8 mouse cellular contexts compared by ENCODE assay signal in genomic region chr10:39450356-39450755, GRCm38 (mm10).
DNase-seq lines count a peak whose midpoint lies in the region; ATAC-seq and TF ChIP-seq lines count a peak whose summit lies in the region.

No protein-coding gene starts in this region.

- H3K27me3 ChIP-seq in heart, adult 2 months (ENCODE audit: control insufficient read depth, insufficient read depth, low read length) = no peaks in the 10 kb centered on the region
- no peaks in the 10 kb centered on the region for H3K27me3 ChIP-seq in midbrain, embryonic 12.5 days
- H3K27me3 ChIP-seq in midbrain, postnatal 0 days (ENCODE audit: insufficient read depth, low read length) = no peaks in the 10 kb centered on the region
- no peaks in the 10 kb centered on the region for H3K27me3 ChIP-seq in liver, embryonic 11.5 days (replicated peaks; ENCODE audit: control insufficient read depth, insufficient read depth, low read length)
- H3K27me3 ChIP-seq in stomach, postnatal 0 days (ENCODE audit: control insufficient read depth, insufficient read depth, low read length) = no peaks in the 10 kb centered on the region

- peak overlapping the region; percentile 86 for H3K27ac ChIP-seq in heart, adult 2 months
- peak overlapping the region; percentile 16 for H3K27ac ChIP-seq in midbrain, embryonic 12.5 days (replicated peaks)
- H3K27ac ChIP-seq in midbrain, postnatal 0 days (ENCODE audit: low read depth, low read length) = no peak overlapping the region
- H3K27ac ChIP-seq in liver, embryonic 11.5 days (ENCODE audit: low read depth, low read length) = peak overlapping the region; percentile 47; the same call in 1 of the 2 replicates
- peak overlapping the region; percentile 40; the same call in 1 of the 2 replicates for H3K27ac ChIP-seq in stomach, postnatal 0 days (replicated peaks)

- peaks cover 25% of the 10 kb centered on the region for H3K4me1 ChIP-seq in heart, adult 2 months (ENCODE audit: control insufficient read depth, insufficient read depth, low read length)
- peaks cover 26% of the 10 kb centered on the region for H3K4me1 ChIP-seq in midbrain, embryonic 12.5 days
- 0 out of 2 replicates have a peak, but pooled peaks cover 2% of the 10 kb centered on the region for H3K4me1 ChIP-seq in midbrain, postnatal 0 days (ENCODE audit: insufficient read depth, low read length)
- H3K4me1 ChIP-seq in liver, embryonic 11.5 days (replicated peaks; ENCODE audit: control insufficient read depth, insufficient read depth, low read length) = 0 out of 2 replicates have a peak, but pooled peaks cover 5% of the 10 kb centered on the region
- peaks cover 2% of the 10 kb centered on the region; the same call in 1 of the 2 replicates for H3K4me1 ChIP-seq in stomach, postnatal 0 days (replicated peaks; ENCODE audit: control insufficient read depth, insufficient read depth)

- no peaks in the 10 kb centered on the region for H3K9me3 ChIP-seq in midbrain, embryonic 12.5 days
- H3K9me3 ChIP-seq in midbrain, postnatal 0 days (ENCODE audit: low read length) = no peaks in the 10 kb centered on the region
- no peaks in the 10 kb centered on the region for H3K9me3 ChIP-seq in liver, embryonic 11.5 days (ENCODE audit: control insufficient read depth, low read length)
- H3K9me3 ChIP-seq in stomach, postnatal 0 days (ENCODE audit: control insufficient read depth, low read length) = no peaks in the 10 kb centered on the region

- no peak for DNase-seq in heart, adult 2 months
- no peak for DNase-seq in heart, adult 18-20 months
- no peak for DNase-seq in midbrain, postnatal 0 days (ENCODE audit: low spot score)
- DNase-seq in liver, embryonic 11.5 days (ENCODE audit: low spot score) = no peak
- no peak for DNase-seq in stomach, postnatal 0 days (ENCODE audit: low spot score)
- no peak for DNase-seq in urinary bladder, postnatal 4 days (ENCODE audit: low spot score in 2 of 2)

- H3K4me3 ChIP-seq in heart, adult 2 months = peak overlapping the region; percentile 26; the same call in 1 of the 2 replicates
- H3K4me3 ChIP-seq in midbrain, embryonic 12.5 days = no peak overlapping the region
- H3K4me3 ChIP-seq in midbrain, postnatal 0 days (ENCODE audit: low read depth, low read length) = no peak overlapping the region
- H3K4me3 ChIP-seq in liver, embryonic 11.5 days (ENCODE audit: low read depth, low read length) = no peak overlapping the region
- H3K4me3 ChIP-seq in stomach, postnatal 0 days (ENCODE audit: low read depth, low read length) = no peak overlapping the region

- no peak for TF ChIP-seq CTCF in heart, adult 2 months (IDR thresholded peaks at IDR 0.05)
- TF ChIP-seq CTCF in midbrain, postnatal 0 days (IDR thresholded peaks at IDR 0.05) = no peak
- no peak for TF ChIP-seq CTCF in stomach, postnatal 0 days (IDR thresholded peaks at IDR 0.05; ENCODE audit: low read depth)

- H3K9ac ChIP-seq in heart, adult 2 months (ENCODE audit: low read depth, low read length) = peak overlapping the region; percentile 21
- H3K9ac ChIP-seq in midbrain, embryonic 12.5 days (replicated peaks) = no peak overlapping the region; the same call in 1 of the 2 replicates
- H3K9ac ChIP-seq in midbrain, postnatal 0 days (replicated peaks; ENCODE audit: low read length, poor library complexity, severe bottlenecking) = no peak overlapping the region
- no peak overlapping the region for H3K9ac ChIP-seq in liver, embryonic 11.5 days (ENCODE audit: low read depth, low read length)
- H3K9ac ChIP-seq in stomach, postnatal 0 days (ENCODE audit: low read length) = no peak overlapping the region

- WGBS in heart, adult 2 months = 53% methylated on average over 8 of the region's 8 CpGs
- WGBS in midbrain, embryonic 12.5 days = 78% methylated on average over 8 of the region's 8 CpGs
- 66% methylated on average over 8 of the region's 8 CpGs for WGBS in midbrain, postnatal 0 days
- WGBS in liver, embryonic 11.5 days = 66% methylated on average over 8 of the region's 8 CpGs
- WGBS in stomach, postnatal 0 days = 71% methylated on average over 8 of the region's 8 CpGs

- no peak for TF ChIP-seq POLR2A in heart, adult 2 months (IDR thresholded peaks at IDR 0.05; ENCODE audit: insufficient read depth, low read depth, low read length)

- H3K79me2 ChIP-seq in heart, adult 2 months (replicated peaks; ENCODE audit: control insufficient read depth, insufficient read depth, low read length) = peaks cover 2% of the 10 kb centered on the region; the same call in 1 of the 2 replicates

- no peak for TF ChIP-seq EP300 in heart, adult 2 months (IDR thresholded peaks at IDR 0.05; ENCODE audit: insufficient read depth, low read depth, low read length)
- no peak for TF ChIP-seq EP300 in stomach, postnatal 0 days (optimal IDR thresholded peaks at IDR 0.05)

- intact Hi-C loops in heart, adult 2 months (cut with DNase I) = loop anchor here (2.0 to 5.0 kb wide), 2 partner anchors 33 to 82 kb away; partner anchors contain the start of gene Fyn

- H3K36me3 ChIP-seq in heart, adult 2 months (ENCODE audit: control insufficient read depth, insufficient read depth, low read length) = peaks cover 4% of the 10 kb centered on the region
- no peaks in the 10 kb centered on the region for H3K36me3 ChIP-seq in midbrain, embryonic 12.5 days
- no peaks in the 10 kb centered on the region for H3K36me3 ChIP-seq in midbrain, postnatal 0 days (ENCODE audit: insufficient read depth, low read length)
- H3K36me3 ChIP-seq in liver, embryonic 11.5 days (ENCODE audit: control insufficient read depth, insufficient read depth, low read length) = no peaks in the 10 kb centered on the region
- no peaks in the 10 kb centered on the region for H3K36me3 ChIP-seq in stomach, postnatal 0 days (ENCODE audit: control insufficient read depth, insufficient read depth, low read length)

- no peak overlapping the region for H3K4me2 ChIP-seq in midbrain, embryonic 12.5 days (replicated peaks)
- no peak overlapping the region for H3K4me2 ChIP-seq in midbrain, postnatal 0 days (ENCODE audit: low read depth, low read length, poor library complexity, severe bottlenecking)
- no peak overlapping the region for H3K4me2 ChIP-seq in liver, embryonic 11.5 days
- no peak overlapping the region for H3K4me2 ChIP-seq in stomach, postnatal 0 days (replicated peaks; ENCODE audit: low read depth)

- ATAC-seq in midbrain, embryonic 12.5 days (ENCODE audit: low FRiP score, low read depth) = no peak
- no peak for ATAC-seq in midbrain, postnatal 0 days (ENCODE audit: low FRiP score)
- no peak for ATAC-seq in liver, embryonic 11.5 days (replicated peaks; ENCODE audit: low FRiP score)
- no peak for ATAC-seq in stomach, postnatal 0 days (ENCODE audit: low FRiP score, low TSS enrichment)
- ATAC-seq in megakaryocyte progenitor cell, adult 5-6 weeks (replicated peaks; ENCODE audit: poor library complexity) = no peak
